Mouse (Mus musculus) lung, embryonic 16.5 days (tissue): ENCODE results near the gene Nifk. TPM values are rescaled to one million over a fixed set of nuclear protein-coding genes. Genes with fewer than 3 reads are reported as not detected.

Source experiments
- ATAC-seq: fragments of 200-750 bp; cut with Nextera tagmentation; 2 replicates; pipeline ENCODE4 v1.8.0; 2017; ENCODE audit warnings: low read depth, mild to moderate bottlenecking, moderate library complexity
- H3K27ac ChIP-seq: fragments of 300-500 bp; sonication (generic); 2 replicates; pipeline ENCODE4 v1.5.1; 2014; ENCODE audit warnings: mild to moderate bottlenecking, control low read depth, low read length
- H3K27me3 ChIP-seq: fragments of 300-500 bp; sonication (generic); 2 replicates; pipeline ENCODE4 v1.6.1; 2014; ENCODE audit warnings: low read depth, low read length, mixed read lengths; ENCODE audit not compliant: control insufficient read depth, insufficient read depth
- H3K36me3 ChIP-seq: fragments of 300-500 bp; sonication (generic); 2 replicates; pipeline ENCODE4 v1.6.1; 2014; ENCODE audit warnings: low read length; ENCODE audit not compliant: control insufficient read depth, insufficient read depth
- H3K4me1 ChIP-seq: fragments of 300-500 bp; sonication (generic); replicated peaks from 2 replicates; pipeline ENCODE4 v1.6.1; 2014; ENCODE audit warnings: low read length, mixed read lengths; ENCODE audit not compliant: control insufficient read depth, insufficient read depth
- H3K4me2 ChIP-seq: fragments of 300-500 bp; sonication (generic); 2 replicates; pipeline ENCODE4 v1.6.1; 2014; ENCODE audit warnings: low read depth, low read length, control low read depth
- H3K4me3 ChIP-seq: fragments of 300-500 bp; sonication (generic); 2 replicates; pipeline ENCODE4 v1.5.1; 2014; ENCODE audit warnings: mild to moderate bottlenecking, low read length, control low read depth
- H3K9ac ChIP-seq: fragments of 300-500 bp; sonication (generic); 2 replicates; pipeline ENCODE4 v1.6.1; 2014; ENCODE audit warnings: low read length, control low read depth
- H3K9me3 ChIP-seq: fragments of 300-500 bp; sonication (generic); 2 replicates; pipeline ENCODE4 v1.6.1; 2016; ENCODE audit warnings: low read length; ENCODE audit not compliant: control insufficient read depth
- WGBS: fragments of 180-500 bp; shearing (Covaris S2); extraction: QIAGEN DNeasy Blood & Tissue Kit; methylation state at CpG from one replicate; pipeline ENCODE4 v1.1.7; 2014; 5-methylcytosine and 5-hydroxymethylcytosine counted together
- polyA plus RNA-seq: library from polyadenylated mRNA; unstranded; fragments of >200 nt; fragmentation: Nextera tagmentation; extraction: Ambion mirVana; gene quantifications from 2 replicates; pipeline ENCODE4 v1.2.1, GENCODE M21; 2015

Gene Nifk
- polyA plus RNA-seq, 1 experiment from 2014 or later, result 67.3 TPM

DNA sequence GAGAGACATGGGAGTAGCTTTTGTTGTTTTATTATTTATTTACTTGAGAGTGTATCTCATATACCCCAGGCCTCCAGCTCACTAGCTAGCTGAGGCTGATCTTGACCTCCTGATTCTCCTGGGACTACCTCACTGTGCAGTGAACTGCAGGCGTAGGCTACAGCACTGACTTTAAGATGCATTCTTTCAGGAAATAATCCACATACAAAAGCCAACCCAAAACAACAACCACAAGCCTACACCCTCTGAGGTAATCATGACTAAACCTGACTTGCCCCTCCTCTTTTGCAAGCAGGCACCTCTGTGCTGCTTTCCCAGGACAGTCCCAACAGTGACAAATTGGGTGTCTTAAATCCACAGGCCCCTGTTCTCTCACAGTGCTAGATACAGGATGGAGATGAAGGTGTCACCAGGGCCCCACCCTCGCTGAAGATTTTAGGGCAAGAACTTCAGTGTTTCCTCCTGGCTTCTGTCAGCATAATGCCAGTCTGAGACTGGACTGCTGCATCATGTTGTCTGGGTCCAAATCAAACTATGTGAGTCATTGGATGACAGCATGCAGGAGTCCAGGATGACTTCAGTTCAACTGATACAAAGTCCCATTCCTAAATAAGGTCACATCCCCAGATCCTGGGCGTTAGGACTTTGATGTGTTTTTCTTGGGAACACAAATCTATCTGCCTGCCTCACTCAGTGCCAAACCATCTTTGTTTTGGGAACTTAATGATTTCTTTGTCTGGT lies 47.3 kb downstream of the Nifk start:
- no peak for ATAC-seq
- 59% methylated on average over 3 of the region's 3 CpGs for WGBS

DNA sequence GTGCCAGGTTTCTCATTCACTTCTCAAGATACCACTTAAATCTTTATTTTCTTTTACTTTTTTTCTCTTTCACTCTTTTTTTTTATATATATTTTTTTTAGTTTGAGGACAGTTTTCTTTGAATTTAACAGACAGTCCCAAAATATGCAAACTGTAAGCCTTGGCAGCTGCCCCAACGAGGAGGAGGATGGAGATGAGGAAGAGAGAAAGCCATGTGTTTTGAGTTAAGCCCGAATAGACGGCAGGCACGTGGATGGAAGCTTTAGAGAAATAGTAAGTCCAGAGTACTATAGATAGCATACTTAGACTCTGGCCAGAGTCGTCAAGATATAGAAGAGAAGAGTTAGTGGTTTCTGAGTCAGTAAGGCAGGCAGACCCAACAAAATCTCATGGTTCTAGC lies 56.1 kb downstream of the Nifk start:
- H3K27me3 ChIP-seq, result no peaks in the 10 kb centered on the region
- no peak overlapping the region for H3K9ac ChIP-seq
- H3K36me3 ChIP-seq, result no peaks in the 10 kb centered on the region
- no peaks in the 10 kb centered on the region for H3K4me1 ChIP-seq
- no peak overlapping the region for H3K4me3 ChIP-seq
- ATAC-seq, result no peak
- H3K9me3 ChIP-seq, result no peaks in the 10 kb centered on the region
- H3K27ac ChIP-seq, result no peak overlapping the region
- H3K4me2 ChIP-seq, result no peak overlapping the region
- WGBS, result 72% methylated on average over 5 of the region's 5 CpGs

More for the DNA sequence above, 47.3 kb downstream of the Nifk start:
- no peak overlapping the region for H3K4me2 ChIP-seq
- no peak overlapping the region for H3K9ac ChIP-seq
- no peaks in the 10 kb centered on the region for H3K36me3 ChIP-seq
- no peaks in the 10 kb centered on the region for H3K27me3 ChIP-seq
- no peak overlapping the region for H3K4me3 ChIP-seq
- no peaks in the 10 kb centered on the region for H3K4me1 ChIP-seq
- no peaks in the 10 kb centered on the region for H3K9me3 ChIP-seq
- H3K27ac ChIP-seq, result no peak overlapping the region

DNA sequence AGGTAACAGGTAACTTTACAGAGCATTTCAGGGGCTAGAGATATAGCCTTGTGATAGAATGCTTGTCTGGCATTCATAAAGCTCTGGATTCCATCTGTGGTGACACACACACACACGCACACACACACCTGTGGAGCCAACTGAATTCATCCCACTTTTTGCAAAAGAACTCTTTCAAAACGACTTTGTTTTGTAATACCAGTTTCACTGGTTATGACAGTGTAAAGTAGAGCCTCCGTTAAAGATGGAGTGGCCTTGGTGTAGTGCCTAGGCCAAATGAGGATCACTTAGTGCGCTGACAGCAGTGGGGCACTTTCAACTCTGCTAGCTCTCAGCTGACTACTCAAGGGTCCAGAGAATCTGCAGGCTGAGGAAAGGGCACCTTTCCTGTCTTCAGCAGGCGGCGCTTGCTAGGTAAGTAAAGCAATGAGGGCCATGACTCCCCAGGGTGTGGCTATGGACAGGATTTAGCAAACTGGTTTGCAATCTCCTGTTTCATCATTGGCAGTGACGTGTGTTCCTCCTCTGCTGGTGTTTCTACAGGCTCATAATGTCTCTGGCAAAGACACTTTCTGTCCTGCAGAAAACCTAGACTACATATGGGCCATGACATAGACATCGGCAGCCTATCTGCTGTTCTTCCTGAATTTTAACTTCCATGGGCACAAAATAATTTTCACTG lies 58.6 kb downstream of the Nifk start:
- no peak overlapping the region for H3K27ac ChIP-seq
- no peak overlapping the region for H3K4me2 ChIP-seq
- H3K9ac ChIP-seq, result no peak overlapping the region
- H3K36me3 ChIP-seq, result no peaks in the 10 kb centered on the region
- no peaks in the 10 kb centered on the region for H3K9me3 ChIP-seq
- H3K27me3 ChIP-seq, result no peaks in the 10 kb centered on the region
- H3K4me3 ChIP-seq, result no peak overlapping the region
- WGBS, result 71% methylated on average over 8 of the region's 8 CpGs
- ATAC-seq, result no peak
- H3K4me1 ChIP-seq, result no peaks in the 10 kb centered on the region

Other genes with a start within 250 kb of the Nifk start
- 0.11 TPM in 1 of 2 replicates, not detected in the other for gene Gm29106, start 145.3 kb upstream of the Nifk start, polyA plus RNA-seq
- 266 and 312 TPM in 2 replicates for gene Tsn, start 10.1 kb upstream of the Nifk start, polyA plus RNA-seq
- 37.6 and 39.0 TPM in 2 replicates for gene Clasp1, start 67.2 kb downstream of the Nifk start, polyA plus RNA-seq